Mouse (Mus musculus): Measurements from ENCODE around the gene Magel2. TPM values are rescaled to one million over a fixed set of nuclear protein-coding genes. Genes with fewer than 3 reads are reported as not detected.
A peak's percentile ranks its signal among the peaks of the same experiment; 100 is the strongest.

The Magel2 gene
- polyA plus RNA-seq, 1 experiment, result 0.80 TPM

- peak in 1 of 2 experiments; percentile 48 for DNase-seq (ENCODE audit: extremely low spot score in 1 of 2, low spot score in 1 of 2)
These were observed 42.9 kb downstream of the Magel2 start, which contains the start of gene Mkrn3 for GRCm38 (mm10) chr7:62419493-62420360. Mkrn3 (minus strand) TSS chr7:62420139.

GRCm38 (mm10) chr7:62420566-62420965 is 43.8 kb downstream of the Magel2 start:
- DNase-seq (ENCODE audit: extremely low spot score in 1 of 2, low spot score in 1 of 2), result no peak

GRCm38 (mm10) chr7:62423210-62423609 is 46.4 kb downstream of the Magel2 start:
- no peak for DNase-seq (ENCODE audit: extremely low spot score in 1 of 2, low spot score in 1 of 2)

GRCm38 (mm10) chr7:62428337-62428736 is 51.5 kb downstream of the Magel2 start:
- peak in 1 of 2 experiments; percentile 13 for DNase-seq (ENCODE audit: extremely low spot score in 1 of 2, low spot score in 1 of 2)

Other genes starting within 250 kb of the Magel2 start
- 110 and 122 TPM in 2 replicates for gene Ndn, start 30.4 kb upstream of the Magel2 start, polyA plus RNA-seq (2012; rRNA removed)
- gene Mkrn3, start 43.1 kb downstream of the Magel2 start, polyA plus RNA-seq (2012; rRNA removed), result 4.4 and 4.5 TPM in 2 replicates
- gene Peg12, start 87.5 kb downstream of the Magel2 start, polyA plus RNA-seq (2012; rRNA removed), result 0.24 and 0.38 TPM in 2 replicates

Measured in frontal cortex, adult 2 months (tissue).